Mouse (Mus musculus): ENCODE results near the gene Dscam. TPM values are rescaled to one million over a fixed set of nuclear protein-coding genes. Genes with fewer than 3 reads are reported as not detected.

The Dscam gene
- 0.15 TPM in 1 of 2 replicates, not detected in the other for total RNA-seq (2015)
- total RNA-seq (2017) = 0.07 TPM in 1 of 2 replicates, not detected in the other

GRCm38 (mm10) chr16:97170513-97171081 lies at the start of gene Dscam:
Gene Dscam, minus strand, starts transcription at chr16:97170752.
- peak; percentile 37 for ATAC-seq (replicated peaks; ENCODE audit: poor library complexity)

DNA sequence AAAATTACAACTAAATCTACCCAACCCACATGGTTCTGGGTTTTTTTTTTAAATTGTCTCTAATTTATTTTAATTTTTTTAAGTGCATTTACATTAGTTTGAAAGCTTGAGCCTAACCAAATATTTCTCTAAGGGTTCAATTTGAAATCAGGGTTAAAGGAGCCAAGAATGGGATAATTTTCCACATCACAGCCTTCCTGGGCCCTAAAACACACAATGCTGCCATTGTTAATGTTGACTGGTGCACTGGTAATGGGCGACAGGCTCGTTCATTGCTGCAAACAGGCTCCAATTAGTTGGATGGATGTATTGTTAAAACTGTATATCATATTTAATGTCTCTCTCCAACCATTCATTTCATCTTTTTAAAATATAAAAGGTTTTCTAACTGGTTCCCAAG lies 48.8 kb upstream of the Dscam start:
- ATAC-seq (replicated peaks; ENCODE audit: poor library complexity) = no peak

GRCm38 (mm10) chr16:97209997-97210396 lies 39.4 kb upstream of the Dscam start:
- ATAC-seq (replicated peaks; ENCODE audit: poor library complexity) = peak; percentile 57

DNA sequence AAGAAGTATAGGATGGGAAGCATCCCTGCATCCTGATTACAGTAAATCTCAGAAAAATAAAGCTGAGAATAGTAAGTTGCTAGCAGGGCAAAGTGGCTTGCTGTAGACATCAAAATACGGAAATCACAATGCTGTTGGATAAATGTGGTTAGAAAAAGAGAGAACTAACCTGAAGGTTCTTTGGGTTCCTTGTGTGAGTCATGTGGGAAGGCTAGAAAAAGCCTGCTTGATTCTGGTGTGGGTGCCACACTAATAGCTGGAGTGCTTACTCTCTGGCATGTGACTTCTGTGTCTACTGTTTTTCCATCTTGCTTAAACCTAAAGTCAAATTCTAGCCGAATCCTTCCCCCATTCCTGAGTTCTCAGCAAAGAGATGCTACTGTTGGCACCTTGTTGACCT lies 37.7 kb upstream of the Dscam start:
- peak; percentile 69 for ATAC-seq (replicated peaks; ENCODE audit: poor library complexity)

GRCm38 (mm10) chr16:97204090-97204489 lies 33.5 kb upstream of the Dscam start:
- no peak for ATAC-seq (replicated peaks; ENCODE audit: poor library complexity)

DNA sequence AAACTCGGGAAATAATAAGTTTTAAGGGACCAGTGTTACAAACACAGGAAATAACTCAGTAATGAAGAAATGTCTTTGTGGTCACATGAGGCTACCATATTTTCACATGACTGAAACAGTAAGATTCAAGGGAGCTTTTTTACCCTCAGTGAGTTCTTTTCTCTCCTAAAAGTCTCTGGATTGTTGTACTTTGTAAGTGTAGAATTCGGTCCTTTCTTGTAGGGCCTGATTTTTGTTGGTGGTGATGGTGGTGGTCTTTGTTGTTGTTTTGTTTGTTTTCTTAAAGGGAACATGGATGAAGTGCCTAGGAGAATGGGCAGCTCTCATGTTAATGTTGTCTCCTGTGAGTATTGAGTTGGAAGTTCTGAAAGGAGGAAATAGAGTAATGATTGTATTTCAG lies 33.0 kb upstream of the Dscam start:
- no peak for ATAC-seq (replicated peaks; ENCODE audit: poor library complexity)

DNA sequence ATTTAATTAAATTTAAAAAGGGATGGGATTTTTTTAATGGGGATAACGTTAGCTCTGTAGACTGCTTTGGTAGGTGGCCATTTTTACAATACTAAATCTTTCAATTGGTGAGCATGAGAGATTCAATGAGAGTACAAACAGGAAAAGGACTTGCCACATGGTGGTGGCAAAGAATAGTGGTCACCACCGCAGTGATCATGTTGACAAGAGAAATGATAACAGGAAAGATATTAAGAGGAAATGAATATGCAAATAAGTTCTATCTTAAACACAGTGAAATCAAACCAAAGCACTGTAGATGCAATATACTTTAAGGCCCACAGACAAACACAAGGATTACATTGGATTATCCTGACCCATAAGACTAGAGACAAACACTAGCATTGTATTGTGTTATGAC lies 24.1 kb upstream of the Dscam start:
- no peak for ATAC-seq (replicated peaks; ENCODE audit: poor library complexity)

GRCm38 (mm10) chr16:97194179-97194578 lies 23.6 kb upstream of the Dscam start:
- no peak for ATAC-seq (replicated peaks; ENCODE audit: poor library complexity)

- no peak for ATAC-seq (replicated peaks; ENCODE audit: poor library complexity)
Observed at GRCm38 (mm10) chr16:97192296-97192695, 21.7 kb upstream of the Dscam start.

- ATAC-seq (replicated peaks; ENCODE audit: poor library complexity) = no peak
Observed at GRCm38 (mm10) chr16:97190604-97191003, 20.1 kb upstream of the Dscam start.

- ATAC-seq (replicated peaks; ENCODE audit: poor library complexity) = no peak
Observed at GRCm38 (mm10) chr16:97171500-97171899, 948 bp upstream of the Dscam start.

DNA sequence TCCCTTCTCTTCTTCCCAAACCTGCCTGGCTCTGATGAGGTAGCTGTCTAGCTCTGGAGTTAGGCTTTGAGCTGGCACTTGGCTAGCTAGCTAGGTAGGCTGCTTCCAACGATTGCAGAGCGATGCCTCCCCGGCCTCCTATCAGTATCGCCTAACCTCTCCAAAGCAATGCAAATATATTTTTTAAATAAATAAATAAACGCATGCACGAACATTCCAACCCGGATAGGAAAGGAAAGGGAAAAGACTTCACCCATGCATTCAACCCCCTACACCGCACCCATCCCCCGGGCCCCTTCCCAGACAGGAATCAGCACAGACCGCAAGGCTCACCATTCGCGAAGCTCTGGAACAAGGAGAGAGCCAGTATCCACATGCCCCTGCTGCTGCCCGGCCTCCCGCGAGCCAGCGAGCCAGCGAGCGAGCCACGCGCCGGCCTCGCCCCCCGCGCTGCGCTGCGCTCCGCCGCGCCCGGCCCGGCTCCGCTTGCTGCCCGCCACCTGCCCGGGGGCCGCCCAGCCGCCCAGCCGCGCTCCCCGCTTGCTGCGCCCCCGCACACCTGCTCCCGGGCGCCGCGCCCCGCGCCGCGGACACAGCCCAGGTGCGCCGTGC lies 545 bp downstream of the Dscam start:
- ATAC-seq (replicated peaks; ENCODE audit: poor library complexity) = no peak

GRCm38 (mm10) chr16:97168614-97169013 lies 1.9 kb downstream of the Dscam start:
- no peak for ATAC-seq (replicated peaks; ENCODE audit: poor library complexity)

GRCm38 (mm10) chr16:97168030-97168429 lies 2.5 kb downstream of the Dscam start:
- no peak for ATAC-seq (replicated peaks; ENCODE audit: poor library complexity)

DNA sequence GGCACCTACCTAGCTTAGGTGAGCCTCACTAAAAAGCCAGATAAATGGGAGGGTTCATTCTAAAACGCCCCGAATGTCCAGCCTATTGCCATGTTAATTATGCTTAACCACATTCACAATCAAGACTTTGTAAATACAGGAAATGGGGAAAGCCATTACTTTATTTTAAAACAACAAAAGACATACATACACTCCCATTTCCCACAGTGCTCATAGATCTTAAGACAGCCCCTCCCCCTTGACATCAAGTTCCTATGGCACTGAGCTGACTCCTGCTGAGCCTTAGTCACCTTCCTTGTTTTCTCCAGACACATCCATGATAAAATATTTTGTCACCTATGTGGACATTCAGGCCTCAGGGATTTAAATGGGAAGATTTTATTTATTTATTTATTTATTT lies 4.4 kb downstream of the Dscam start:
- ATAC-seq (replicated peaks; ENCODE audit: poor library complexity) = no peak

- ATAC-seq (replicated peaks; ENCODE audit: poor library complexity) = peak; percentile 91
Observed at GRCm38 (mm10) chr16:97165444-97166121, 5.0 kb downstream of the Dscam start.

- no peak for ATAC-seq (replicated peaks; ENCODE audit: poor library complexity)
Observed at GRCm38 (mm10) chr16:97158279-97158678, 12.3 kb downstream of the Dscam start.

DNA sequence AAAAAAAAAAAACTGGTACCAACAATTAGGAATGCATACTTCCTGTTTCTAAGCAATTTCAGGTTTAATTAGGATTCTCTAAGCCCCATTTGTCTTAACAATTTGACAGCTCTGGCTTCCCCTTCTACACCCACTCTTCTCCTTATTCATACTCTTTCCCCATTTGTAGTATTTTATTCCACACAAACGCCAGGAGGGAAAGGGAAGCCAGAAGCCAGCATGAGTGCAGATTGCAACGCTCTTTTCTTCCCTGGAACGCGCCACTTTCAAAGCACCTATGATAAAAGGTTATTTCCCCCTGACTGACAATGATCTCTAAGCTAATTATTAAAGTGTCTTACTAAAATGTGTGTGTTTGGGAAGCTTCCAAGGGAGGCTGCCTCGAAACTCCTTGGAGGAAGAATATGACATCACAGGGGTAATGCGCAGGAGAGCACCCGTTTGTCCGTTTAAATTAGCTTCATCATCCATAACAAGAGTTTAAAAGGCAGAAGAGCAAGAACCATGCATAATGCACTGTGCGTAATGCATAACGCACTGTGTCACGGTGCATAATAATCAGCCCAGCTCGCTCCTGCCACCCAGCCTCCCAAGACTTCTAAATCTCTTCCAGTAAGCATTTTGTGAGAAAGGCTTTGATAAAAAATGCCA lies 25.9 kb downstream of the Dscam start:
- no peak for ATAC-seq (replicated peaks; ENCODE audit: poor library complexity)

- peak; percentile 34; the same call in 1 of the 2 replicates for ATAC-seq (replicated peaks; ENCODE audit: poor library complexity)
Observed at GRCm38 (mm10) chr16:97141943-97142342, 28.6 kb downstream of the Dscam start.

DNA sequence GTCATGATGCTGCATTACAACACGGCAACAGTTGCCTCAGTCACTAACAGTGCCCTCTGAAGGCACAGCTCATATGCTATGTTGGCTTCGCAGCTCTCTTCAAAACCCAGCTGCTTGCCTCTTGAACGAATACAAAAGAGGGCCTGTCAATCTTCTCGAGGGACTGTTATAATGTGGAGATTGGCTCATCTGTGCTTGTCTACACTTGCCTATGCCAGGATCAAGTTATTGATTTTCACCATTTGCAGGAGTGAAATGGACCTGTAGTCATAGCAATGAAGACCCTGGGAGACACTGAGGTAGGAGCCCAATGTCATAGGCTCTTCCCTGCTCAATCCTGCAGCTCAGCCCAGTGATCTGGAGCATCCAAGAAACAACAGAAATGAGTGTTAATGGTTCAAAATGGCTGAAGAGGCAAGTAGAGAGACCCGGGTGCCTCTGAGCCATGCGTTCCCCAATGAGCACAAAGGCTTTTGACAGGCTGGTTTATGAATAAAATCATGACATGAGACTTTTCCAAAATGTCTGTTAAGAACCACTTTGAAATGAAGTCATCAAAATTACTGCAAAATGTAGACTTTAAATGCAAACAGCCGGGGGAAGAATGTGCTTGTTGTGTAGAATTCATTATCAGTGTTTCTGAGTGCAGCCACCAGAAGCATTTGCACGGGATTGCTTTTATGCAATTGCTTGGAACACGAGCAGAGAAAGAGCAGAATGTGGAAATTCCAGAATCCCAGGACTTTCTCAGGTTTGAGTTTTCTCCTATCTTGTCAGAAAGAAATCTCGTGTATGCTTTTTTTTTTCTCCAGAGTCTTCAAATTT lies 35.3 kb downstream of the Dscam start:
- no peak for ATAC-seq (replicated peaks; ENCODE audit: poor library complexity)

DNA sequence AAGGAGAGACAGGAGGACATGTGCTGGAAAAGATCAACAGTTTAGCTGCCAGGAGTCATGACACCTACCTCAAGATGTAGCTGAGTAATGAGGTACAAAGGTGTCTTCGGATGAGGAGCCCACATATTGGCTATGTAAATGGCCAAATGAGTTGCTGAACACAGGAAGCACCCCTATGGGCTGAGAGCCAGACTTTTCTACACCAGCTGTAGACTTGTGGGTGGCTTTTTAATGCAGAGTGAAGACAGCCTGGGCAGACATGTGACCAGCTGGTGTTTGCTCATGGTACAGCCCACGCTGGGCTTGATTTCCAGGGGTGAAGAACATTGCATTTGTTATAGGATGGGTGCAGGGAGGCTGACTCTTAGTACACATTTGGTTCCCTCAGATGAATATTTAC lies 43.3 kb downstream of the Dscam start:
- ATAC-seq (replicated peaks; ENCODE audit: poor library complexity) = no peak

Measured in megakaryocyte progenitor cell, adult 5-6 weeks (primary cell).